Mouse (Mus musculus) midbrain, embryonic 11.5 days (tissue): ENCODE results near the gene Irak3. TPM values are rescaled to one million over a fixed set of nuclear protein-coding genes. Genes with fewer than 3 reads are reported as not detected.

Experiments
- ATAC-seq: fragments of 200-750 bp; cut with Nextera tagmentation; 2 replicates; pipeline ENCODE4 v1.8.0; 2017; ENCODE audit warnings: moderate TSS enrichment, moderate library complexity; ENCODE audit not compliant: low FRiP score
- DNase-seq: peaks from one replicate; pipeline ENCODE4 v3.0.0; 2015; ENCODE audit warnings: low spot score; ENCODE audit errors: missing footprints
- H3K27ac ChIP-seq: fragments of 300-500 bp; sonication (generic); 2 replicates; pipeline ENCODE4 v1.5.1; 2014; ENCODE audit warnings: low read depth, low read length
- H3K27me3 ChIP-seq: fragments of 300-500 bp; sonication (generic); 2 replicates; pipeline ENCODE4 v1.6.1; 2014; ENCODE audit warnings: mild to moderate bottlenecking, low read length, moderate library complexity, mixed read lengths; ENCODE audit not compliant: control insufficient read depth, insufficient read depth
- H3K36me3 ChIP-seq: fragments of 300-500 bp; sonication (generic); 2 replicates; pipeline ENCODE4 v1.6.1; 2014; ENCODE audit warnings: mild to moderate bottlenecking, low read length, moderate library complexity, mixed read lengths; ENCODE audit not compliant: control insufficient read depth, insufficient read depth
- H3K4me1 ChIP-seq: fragments of 300-500 bp; sonication (generic); 2 replicates; pipeline ENCODE4 v1.6.1; 2014; ENCODE audit warnings: low read length; ENCODE audit not compliant: control insufficient read depth, insufficient read depth
- H3K4me2 ChIP-seq: fragments of 300-500 bp; sonication (generic); 2 replicates; pipeline ENCODE4 v1.6.1; 2014; ENCODE audit warnings: mild to moderate bottlenecking, moderate library complexity
- H3K4me3 ChIP-seq: fragments of 300-500 bp; sonication (generic); 2 replicates; pipeline ENCODE4 v1.5.1; 2014; ENCODE audit warnings: low read depth, low read length
- H3K9ac ChIP-seq: fragments of 300-500 bp; sonication (generic); 2 replicates; pipeline ENCODE4 v1.6.1; 2014; ENCODE audit warnings: low read length
- H3K9me3 ChIP-seq: fragments of 300-500 bp; sonication (generic); 2 replicates; pipeline ENCODE4 v1.6.1; 2016; ENCODE audit warnings: low read length; ENCODE audit not compliant: control insufficient read depth
- WGBS: fragments of 180-500 bp; shearing (Covaris S2); extraction: QIAGEN DNeasy Blood & Tissue Kit; methylation state at CpG from one replicate; pipeline ENCODE4 v1.1.7; 2014; 5-methylcytosine and 5-hydroxymethylcytosine counted together
- polyA plus RNA-seq: library from polyadenylated mRNA; unstranded; fragments of >200 nt; fragmentation: Nextera tagmentation; extraction: Ambion mirVana; gene quantifications from 2 replicates; pipeline ENCODE4 v1.2.1, GENCODE M21; 2014

Irak3 gene
- 0.72 and 1.2 TPM in 2 replicates for polyA plus RNA-seq

GRCm38 (mm10) chr10:120201961-120202402 is at the start of gene Irak3:
Gene Irak3, minus strand, starts transcription at chr10:120202130.
- H3K9ac ChIP-seq = peak within 1 kb of the TSS; percentile 54
- 1% methylated on average over 13 of the region's 13 CpGs for WGBS
- ATAC-seq (peak; percentile 49), DNase-seq (peak; percentile 97)
- H3K4me3 ChIP-seq = peak within 1 kb of the TSS; percentile 51
- H3K36me3 ChIP-seq = no peaks in the 10 kb centered on the region
- H3K4me1 ChIP-seq = 0 out of 2 replicates have a peak, but pooled peaks cover 5% of the 10 kb centered on the region
- H3K9me3 ChIP-seq = no peaks in the 10 kb centered on the region
- no peak within 1 kb of the TSS for H3K27ac ChIP-seq
- H3K27me3 ChIP-seq = peaks cover 12% of the 10 kb centered on the region
- peak within 1 kb of the TSS; percentile 79 for H3K4me2 ChIP-seq

DNA sequence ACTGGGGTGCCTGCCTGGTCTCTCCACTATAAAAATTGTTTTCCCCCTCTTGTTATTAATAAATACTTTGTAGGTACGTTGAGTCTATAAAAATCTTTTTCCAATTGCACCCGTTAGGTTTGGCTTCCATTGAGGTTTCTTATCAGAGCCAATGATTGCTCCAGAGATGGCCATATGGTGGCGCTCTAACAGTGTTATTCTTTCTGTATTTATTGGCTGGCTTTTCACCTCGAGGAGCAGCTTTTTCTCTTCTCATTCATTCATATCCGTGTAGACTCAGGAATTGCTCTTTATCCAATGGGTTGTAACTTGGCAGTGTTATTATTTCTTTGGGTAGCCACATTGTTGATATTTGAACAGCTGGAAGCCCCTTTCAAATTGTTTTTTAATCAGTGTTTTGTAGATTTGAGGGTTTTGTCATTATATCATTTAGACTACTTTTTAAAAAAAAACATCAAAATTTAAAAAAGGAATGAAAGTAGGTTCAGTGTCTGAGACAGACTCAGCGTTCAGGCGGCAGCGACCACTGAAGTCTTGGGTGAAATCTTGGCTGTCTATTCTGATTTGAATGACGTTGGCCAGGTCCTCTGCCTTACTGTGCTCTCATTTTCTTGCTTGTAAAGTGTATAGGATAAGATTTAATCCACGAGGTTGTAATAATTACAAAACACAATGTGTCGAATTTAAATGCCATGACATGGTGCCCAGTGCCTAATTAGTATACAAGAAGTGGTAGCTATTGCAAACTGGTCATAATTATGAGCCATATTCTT is 49.2 kb upstream of the Irak3 start:
- Histone ChIP-seq H3K27me3 (no peaks in the 10 kb centered on the region), H3K9me3 (no peaks in the 10 kb centered on the region), H3K4me2 (no peak overlapping the region), H3K36me3 (no peaks in the 10 kb centered on the region), H3K9ac (no peak overlapping the region), H3K4me1 (no peaks in the 10 kb centered on the region), H3K4me3 (no peak overlapping the region), H3K27ac (no peak overlapping the region)
- no peak for DNase-seq
- no peak for ATAC-seq
- WGBS = 68% methylated on average over 11 of the region's 11 CpGs

- no peaks in the 10 kb centered on the region for H3K36me3 ChIP-seq
- H3K9ac ChIP-seq = no peak overlapping the region
- WGBS = 52% methylated on average over 9 of the region's 9 CpGs
- H3K27me3 ChIP-seq = no peaks in the 10 kb centered on the region
- H3K9me3 ChIP-seq = no peaks in the 10 kb centered on the region
- DNase-seq = peak; percentile 94
- no peak for ATAC-seq
- no peak overlapping the region for H3K27ac ChIP-seq
- H3K4me1 ChIP-seq = no peaks in the 10 kb centered on the region
- H3K4me3 ChIP-seq = no peak overlapping the region
- H3K4me2 ChIP-seq = no peak overlapping the region
Observed at GRCm38 (mm10) chr10:120246994-120247750, 45.2 kb upstream of the Irak3 start.

- Histone ChIP-seq H3K9ac (no peak overlapping the region), H3K27ac (no peak overlapping the region), H3K4me1 (no peaks in the 10 kb centered on the region), H3K27me3 (no peaks in the 10 kb centered on the region), H3K4me3 (no peak overlapping the region), H3K9me3 (no peaks in the 10 kb centered on the region), H3K4me2 (no peak overlapping the region), H3K36me3 (no peaks in the 10 kb centered on the region)
- 91% methylated on average over 5 of the region's 5 CpGs for WGBS
- ATAC-seq (no peak), DNase-seq (no peak)
Observed at GRCm38 (mm10) chr10:120245681-120246080, 43.8 kb upstream of the Irak3 start.

DNA sequence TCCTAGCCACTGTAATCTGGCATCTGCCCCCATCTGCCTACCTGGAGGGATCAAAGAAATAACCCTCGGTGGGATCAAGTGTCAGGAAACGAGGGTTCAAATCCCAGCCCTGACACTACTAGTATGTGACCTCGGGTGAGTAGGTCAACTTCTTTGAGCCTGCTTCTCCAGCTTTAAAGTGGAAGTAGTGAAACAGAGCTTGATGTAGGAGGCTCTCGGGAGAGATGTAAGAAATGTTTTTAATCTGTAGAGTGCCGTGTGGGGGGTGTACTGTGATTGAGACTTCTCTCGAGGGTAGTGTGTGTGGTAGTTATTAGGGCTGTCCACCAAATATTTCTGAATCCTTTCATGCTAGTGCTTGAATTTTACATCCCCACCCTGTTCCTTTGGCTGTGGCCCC is 40.5 kb upstream of the Irak3 start:
- DNase-seq (peak; percentile 56), ATAC-seq (no peak)
- Histone ChIP-seq H3K27ac (no peak overlapping the region), H3K9ac (no peak overlapping the region), H3K27me3 (no peaks in the 10 kb centered on the region), H3K4me2 (no peak overlapping the region), H3K36me3 (no peaks in the 10 kb centered on the region), H3K4me1 (no peaks in the 10 kb centered on the region), H3K4me3 (no peak overlapping the region), H3K9me3 (no peaks in the 10 kb centered on the region)
- 62% methylated on average over 6 of the region's 6 CpGs for WGBS

GRCm38 (mm10) chr10:120239476-120239875 is 37.5 kb upstream of the Irak3 start:
- Histone ChIP-seq H3K27me3 (no peaks in the 10 kb centered on the region), H3K4me1 (no peaks in the 10 kb centered on the region), H3K36me3 (no peaks in the 10 kb centered on the region), H3K4me3 (no peak overlapping the region), H3K27ac (no peak overlapping the region), H3K4me2 (no peak overlapping the region), H3K9me3 (no peaks in the 10 kb centered on the region), H3K9ac (no peak overlapping the region)
- no peak for ATAC-seq
- no peak for DNase-seq
- WGBS = 61% methylated on average over 6 of the region's 6 CpGs

GRCm38 (mm10) chr10:120238241-120238640 is 36.3 kb upstream of the Irak3 start:
- H3K9me3 ChIP-seq = no peaks in the 10 kb centered on the region
- H3K4me1 ChIP-seq = no peaks in the 10 kb centered on the region
- H3K27ac ChIP-seq = no peak overlapping the region
- H3K27me3 ChIP-seq = no peaks in the 10 kb centered on the region
- DNase-seq (no peak), ATAC-seq (no peak)
- no peaks in the 10 kb centered on the region for H3K36me3 ChIP-seq
- no peak overlapping the region for H3K4me3 ChIP-seq
- no peak overlapping the region for H3K4me2 ChIP-seq
- H3K9ac ChIP-seq = no peak overlapping the region
- 85% methylated on average over 8 of the region's 8 CpGs for whole genome bisulfite sequencing

DNA sequence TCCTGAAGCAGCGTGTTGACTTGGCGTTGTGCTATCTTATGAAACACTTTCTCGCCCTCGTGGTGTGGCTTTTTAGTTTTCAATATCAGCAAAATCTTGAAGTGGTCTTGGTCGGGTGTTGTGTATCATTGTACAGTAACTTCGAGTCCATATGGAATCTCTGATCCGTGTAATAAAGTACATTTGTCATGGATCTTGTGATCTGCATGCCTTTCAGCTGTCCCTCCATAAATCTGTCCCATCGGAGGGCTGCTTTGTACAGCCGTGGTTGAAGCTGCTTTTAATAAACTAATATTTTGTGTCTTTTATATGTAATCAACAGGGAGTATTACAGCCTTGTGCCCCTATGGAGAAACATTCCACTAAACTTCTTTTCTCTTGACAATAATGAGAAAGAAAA is 34.9 kb upstream of the Irak3 start:
- H3K4me3 ChIP-seq = no peak overlapping the region
- no peaks in the 10 kb centered on the region for H3K36me3 ChIP-seq
- H3K4me2 ChIP-seq = no peak overlapping the region
- no peaks in the 10 kb centered on the region for H3K9me3 ChIP-seq
- no peak overlapping the region for H3K9ac ChIP-seq
- ATAC-seq (no peak), DNase-seq (no peak)
- 87% methylated on average over 9 of the region's 9 CpGs for WGBS
- no peaks in the 10 kb centered on the region for H3K27me3 ChIP-seq
- H3K4me1 ChIP-seq = no peaks in the 10 kb centered on the region
- no peak overlapping the region for H3K27ac ChIP-seq
